ENCODE assay signal across 9 mouse cellular contexts in genomic region chr8:103482033-103482720, GRCm38 (mm10).
DNase-seq lines count a peak whose midpoint lies in the region; ATAC-seq lines count a peak whose summit lies in the region.
"Had no signal": no experiment of that assay in that cellular context is flagged by ENCODE, and none has a peak within 500 bp of the region (broad histone marks: within the 10 kb centered on the region; RNA-seq: fewer than 3 reads in every experiment).

No protein-coding gene starts in this region.

- DNase-seq in kidney, postnatal 10 days = no peak
- DNase-seq in embryo, embryonic 11 days = peak; percentile 72
- DNase-seq in hindbrain, embryonic 11.5 days (ENCODE audit: low spot score) = peak; percentile 38
- DNase-seq in neural tube, embryonic 11.5 days (ENCODE audit: low spot score) = peak; percentile 54
- no peak for DNase-seq in spleen, postnatal 14 days (ENCODE audit: low spot score in 2 of 2)
- DNase-seq in ovary, postnatal 10 days (ENCODE audit: low spot score) = no peak
- DNase-seq: spleen, adult 18-20 months had no signal

- peak overlapping the region; percentile 30; the same call in 1 of the 2 replicates for H3K27ac ChIP-seq in kidney, embryonic 14.5 days (ENCODE audit: low read depth, low read length)
- 0 out of 2 replicates have a peak overlapping the region, but pooled peaks have one; percentile 17 for H3K27ac ChIP-seq in hindbrain, embryonic 11.5 days (ENCODE audit: low read depth, low read length)
- H3K27ac ChIP-seq in neural tube, embryonic 11.5 days (ENCODE audit: low read depth, low read length) = no peak overlapping the region
- H3K27ac ChIP-seq: left cerebral cortex, adult 2 months had no signal

- no peak overlapping the region for H3K4me2 ChIP-seq in kidney, embryonic 14.5 days (replicated peaks; ENCODE audit: low read depth, low read length)
- H3K4me2 ChIP-seq in hindbrain, embryonic 11.5 days (replicated peaks; ENCODE audit: low read depth, low read length) = no peak overlapping the region
- H3K4me2 ChIP-seq in neural tube, embryonic 11.5 days (ENCODE audit: low read depth) = no peak overlapping the region

- H3K4me3 ChIP-seq in kidney, embryonic 14.5 days (ENCODE audit: low read length) = no peak overlapping the region
- H3K4me3 ChIP-seq in hindbrain, embryonic 11.5 days (ENCODE audit: low read depth, low read length) = no peak overlapping the region
- H3K4me3 ChIP-seq in neural tube, embryonic 11.5 days (ENCODE audit: low read depth, low read length) = no peak overlapping the region
- H3K4me3 ChIP-seq: left cerebral cortex, adult 2 months had no signal

- no peak overlapping the region for H3K9ac ChIP-seq in kidney, embryonic 14.5 days (ENCODE audit: low read depth, low read length)
- no peak overlapping the region for H3K9ac ChIP-seq in hindbrain, embryonic 11.5 days (ENCODE audit: low read depth, low read length)
- no peak overlapping the region for H3K9ac ChIP-seq in neural tube, embryonic 11.5 days (ENCODE audit: low read length)

- no peaks in the 10 kb centered on the region for H3K9me3 ChIP-seq in kidney, embryonic 14.5 days (ENCODE audit: control insufficient read depth, low read length)
- no peaks in the 10 kb centered on the region for H3K9me3 ChIP-seq in hindbrain, embryonic 11.5 days (ENCODE audit: control insufficient read depth, low read length)
- no peaks in the 10 kb centered on the region for H3K9me3 ChIP-seq in neural tube, embryonic 11.5 days (ENCODE audit: control insufficient read depth, low read length)

- peaks cover 8% of the 10 kb centered on the region; the same call in 1 of the 2 replicates for H3K4me1 ChIP-seq in kidney, embryonic 14.5 days (ENCODE audit: control insufficient read depth, insufficient read depth, low read length)
- peaks cover 4% of the 10 kb centered on the region; the same call in 1 of the 2 replicates for H3K4me1 ChIP-seq in hindbrain, embryonic 11.5 days (replicated peaks; ENCODE audit: control insufficient read depth, insufficient read depth, low read length)
- H3K4me1 ChIP-seq in neural tube, embryonic 11.5 days (ENCODE audit: control insufficient read depth, insufficient read depth, low read length) = peaks cover 8% of the 10 kb centered on the region

- 14% methylated on average over 6 of the region's 6 CpGs for WGBS in kidney, embryonic 14.5 days
- 11% methylated on average over 6 of the region's 6 CpGs for WGBS in hindbrain, embryonic 11.5 days
- 15% methylated on average over 6 of the region's 6 CpGs for WGBS in neural tube, embryonic 11.5 days

- no peaks in the 10 kb centered on the region for H3K36me3 ChIP-seq in kidney, embryonic 14.5 days (ENCODE audit: control insufficient read depth, insufficient read depth, low read length)
- no peaks in the 10 kb centered on the region for H3K36me3 ChIP-seq in hindbrain, embryonic 11.5 days (ENCODE audit: control insufficient read depth, insufficient read depth, low read length)
- H3K36me3 ChIP-seq in neural tube, embryonic 11.5 days (ENCODE audit: control insufficient read depth, insufficient read depth, low read length) = no peaks in the 10 kb centered on the region

- no peaks in the 10 kb centered on the region for H3K27me3 ChIP-seq in kidney, embryonic 14.5 days (ENCODE audit: control insufficient read depth, insufficient read depth, low read length)
- no peaks in the 10 kb centered on the region for H3K27me3 ChIP-seq in hindbrain, embryonic 11.5 days (ENCODE audit: control insufficient read depth, insufficient read depth, low read length)
- no peaks in the 10 kb centered on the region for H3K27me3 ChIP-seq in neural tube, embryonic 11.5 days (ENCODE audit: control insufficient read depth, insufficient read depth, low read length)

- ATAC-seq in kidney, embryonic 14.5 days (ENCODE audit: low FRiP score, low TSS enrichment) = peak; percentile 85
- peak; percentile 70 for ATAC-seq in hindbrain, embryonic 11.5 days (ENCODE audit: low FRiP score)
- ATAC-seq in neural tube, embryonic 11.5 days (ENCODE audit: insufficient read depth, low FRiP score, low TSS enrichment) = peak; percentile 66

Comparison
In these comparisons a context has a peak if more than half of its experiments do, and no peak if none do; other contexts are left out.
1. DNase-seq: peak in embryo, embryonic 11 days (single experiment), hindbrain, embryonic 11.5 days (single experiment) and neural tube, embryonic 11.5 days (single experiment); none in kidney, postnatal 10 days (single experiment), spleen, postnatal 14 days (0 of 2) and ovary, postnatal 10 days (single experiment).
2. Peak in every context shown above with its lines, with median percentiles within 50 percentile points of each other: ATAC-seq.